Mouse (Mus musculus): ENCODE measurements around the gene Csf2rb2. TPM values are rescaled to one million over a fixed set of nuclear protein-coding genes. Genes with fewer than 3 reads are reported as not detected.
"Not testable (repeated sequence)": the region's sequence is repeated elsewhere in the genome, so short reads cannot be mapped to it uniquely, and the experiment has no call there.

Csf2rb2 gene
- polyA plus RNA-seq, 1 experiment: 3.1 TPM

DNA sequence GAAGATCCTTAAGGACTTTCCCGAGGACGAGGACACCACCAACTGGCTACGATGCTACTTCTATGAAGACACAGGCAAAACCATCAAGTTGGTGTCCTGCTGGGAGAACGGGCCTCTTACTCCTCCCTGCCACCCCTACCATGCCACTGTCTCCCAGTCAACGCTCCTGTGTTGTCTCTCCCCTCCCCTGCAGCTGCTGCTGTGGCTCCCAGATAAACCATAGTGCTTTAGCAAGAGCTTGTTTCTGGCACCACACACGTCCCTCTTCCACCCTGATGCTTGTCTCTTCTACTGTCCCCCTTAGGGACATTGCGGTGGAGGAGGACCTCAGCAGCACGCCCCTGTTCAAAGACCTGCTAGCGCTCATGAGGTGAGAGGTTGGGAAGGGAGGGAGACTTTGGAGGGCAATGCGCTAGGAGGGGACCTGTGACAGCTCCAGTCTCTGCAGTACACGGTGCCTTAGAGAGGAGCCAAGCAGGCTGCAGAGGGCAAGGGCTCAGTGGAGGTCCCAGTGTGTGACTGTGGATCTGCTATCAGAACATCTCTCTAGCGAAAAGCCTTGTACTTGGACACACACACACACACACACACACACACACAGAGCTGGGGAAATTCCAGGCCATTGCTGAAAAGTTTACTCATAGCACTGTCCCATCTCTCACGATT is 44.7 kb downstream of the Csf2rb2 start:
- no peak for DNase-seq (ENCODE audit: low read depth, low spot score)
- WGBS: 59% methylated on average over 13 of the region's 13 CpGs

- no peak for DNase-seq (ENCODE audit: low read depth, low spot score)
- WGBS: 66% methylated on average over 10 of the region's 10 CpGs
These were observed 47.2 kb downstream of the Csf2rb2 start for GRCm38 (mm10) chr15:78258246-78258865.

DNA sequence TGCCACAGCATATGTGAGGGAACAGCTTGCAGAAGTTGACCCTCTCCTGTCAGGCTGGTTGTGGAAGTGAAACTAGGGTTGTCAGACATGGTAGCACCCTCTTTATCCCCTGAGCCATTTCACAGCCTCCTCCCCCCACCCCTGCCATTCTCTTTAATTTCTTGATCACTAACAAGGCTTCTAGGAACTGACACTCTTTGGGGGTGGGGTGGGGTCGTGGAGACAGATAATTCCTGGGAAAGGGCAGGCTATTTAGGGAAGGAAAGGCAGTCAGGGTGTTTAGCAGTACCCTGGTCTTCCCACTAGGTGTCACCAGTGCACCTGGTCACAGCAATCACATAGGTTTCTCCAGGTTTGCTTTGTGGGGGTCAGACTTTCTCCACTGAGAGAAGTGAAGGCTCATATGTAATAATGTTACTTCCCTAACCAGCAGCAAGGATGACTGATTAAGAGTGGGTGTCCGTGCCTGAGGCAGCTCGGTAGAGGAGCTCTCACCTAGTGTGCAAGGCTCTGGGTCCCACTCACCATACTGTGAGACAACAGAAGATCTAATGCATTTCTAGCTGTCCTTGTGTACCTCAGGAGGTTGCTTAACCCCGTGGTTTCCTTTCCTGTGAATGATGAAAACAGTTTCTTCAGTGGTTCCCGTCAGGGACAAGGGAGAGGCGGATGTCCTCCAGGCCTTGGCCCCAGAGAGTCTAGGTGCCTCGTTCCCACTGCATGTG is 48.0 kb downstream of the Csf2rb2 start:
- 38% methylated on average over 7 of the region's 7 CpGs for WGBS

GRCm38 (mm10) chr15:78256602-78257259 is 48.8 kb downstream of the Csf2rb2 start:
- DNase-seq (ENCODE audit: low read depth, low spot score): not testable (repeated sequence)

More for the DNA sequence above, 48.0 kb downstream of the Csf2rb2 start:
- no peak for DNase-seq (ENCODE audit: low read depth, low spot score)

- WGBS: 29% methylated on average over 20 of the region's 20 CpGs
- no peak for DNase-seq (ENCODE audit: low read depth, low spot score)
These were observed 50.8 kb downstream of the Csf2rb2 start for GRCm38 (mm10) chr15:78254751-78255150.

DNA sequence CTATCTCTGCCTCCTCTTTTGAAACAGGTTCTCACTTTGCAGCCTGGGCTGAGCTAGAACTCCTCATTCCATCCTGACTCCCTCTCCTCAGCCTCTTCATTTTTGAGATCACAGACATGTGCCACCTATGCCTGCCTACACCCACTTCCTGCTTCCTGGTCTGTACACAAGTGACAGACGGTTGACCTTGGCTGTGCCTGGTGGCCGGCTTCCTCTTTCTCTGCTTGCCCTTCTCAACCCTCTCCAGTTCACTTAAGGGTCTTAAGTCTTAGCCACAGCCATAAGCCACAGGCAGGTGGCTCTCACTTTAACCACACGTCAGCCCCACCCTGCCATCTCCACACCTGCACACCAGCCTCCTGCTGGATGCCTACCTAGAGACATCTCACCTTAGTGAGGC is 57.1 kb downstream of the Csf2rb2 start:
- 26% methylated on average over 3 of the region's 3 CpGs for WGBS
- DNase-seq (ENCODE audit: low read depth, low spot score): no peak

GRCm38 (mm10) chr15:78247659-78248058 is 57.9 kb downstream of the Csf2rb2 start:
- no peak for DNase-seq (ENCODE audit: low read depth, low spot score)
- WGBS: 65% methylated on average over 2 of the region's 2 CpGs

DNA sequence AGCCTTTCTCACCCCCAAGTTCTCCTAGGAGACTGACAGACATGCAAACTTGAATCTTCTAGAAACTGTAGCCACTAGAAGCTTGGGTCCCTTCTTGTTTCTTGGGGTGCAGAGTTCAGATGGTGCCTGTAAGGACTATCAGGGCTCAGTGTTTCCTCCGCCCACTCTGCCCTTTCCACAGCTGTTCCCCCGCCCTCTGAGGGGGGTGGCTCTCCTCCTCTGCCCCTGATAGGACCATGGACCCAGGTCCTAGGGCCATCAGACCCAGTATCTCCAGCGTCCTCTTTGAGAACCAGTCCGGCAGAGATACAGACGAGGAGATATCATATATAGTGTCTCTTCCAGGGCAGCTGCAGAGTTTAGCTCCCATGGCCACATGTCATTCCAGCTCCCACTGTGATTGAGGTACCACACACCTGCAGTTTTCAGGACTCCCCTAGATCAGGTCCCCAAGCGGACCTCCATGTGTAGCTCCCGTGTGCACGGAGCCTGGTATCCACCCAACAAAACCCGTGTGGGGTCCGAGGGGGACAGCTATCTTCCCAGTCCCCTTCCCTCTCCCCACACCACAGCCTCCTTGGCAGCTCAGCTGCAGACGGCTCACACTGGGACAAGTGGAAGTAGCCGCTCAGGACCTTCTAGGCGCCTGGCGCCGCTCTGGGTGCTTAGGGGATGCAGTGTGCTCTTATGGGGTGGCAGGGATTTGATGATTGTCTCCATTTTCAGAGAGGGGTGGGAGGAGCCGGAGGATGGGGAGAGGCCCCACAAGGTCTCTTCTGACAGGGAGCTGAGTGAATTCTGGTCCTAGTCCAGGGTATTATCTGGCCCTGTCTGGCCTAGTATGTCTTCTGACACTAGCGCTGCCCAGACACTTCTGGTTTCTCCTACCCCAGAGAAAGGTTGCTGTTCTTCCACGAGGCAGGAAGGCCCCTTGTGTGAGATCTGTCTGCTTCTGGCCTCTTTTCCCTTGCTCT is 59.1 kb downstream of the Csf2rb2 start:
- WGBS: 71% methylated on average over 18 of the region's 18 CpGs
- DNase-seq (ENCODE audit: low read depth, low spot score): no peak

DNA sequence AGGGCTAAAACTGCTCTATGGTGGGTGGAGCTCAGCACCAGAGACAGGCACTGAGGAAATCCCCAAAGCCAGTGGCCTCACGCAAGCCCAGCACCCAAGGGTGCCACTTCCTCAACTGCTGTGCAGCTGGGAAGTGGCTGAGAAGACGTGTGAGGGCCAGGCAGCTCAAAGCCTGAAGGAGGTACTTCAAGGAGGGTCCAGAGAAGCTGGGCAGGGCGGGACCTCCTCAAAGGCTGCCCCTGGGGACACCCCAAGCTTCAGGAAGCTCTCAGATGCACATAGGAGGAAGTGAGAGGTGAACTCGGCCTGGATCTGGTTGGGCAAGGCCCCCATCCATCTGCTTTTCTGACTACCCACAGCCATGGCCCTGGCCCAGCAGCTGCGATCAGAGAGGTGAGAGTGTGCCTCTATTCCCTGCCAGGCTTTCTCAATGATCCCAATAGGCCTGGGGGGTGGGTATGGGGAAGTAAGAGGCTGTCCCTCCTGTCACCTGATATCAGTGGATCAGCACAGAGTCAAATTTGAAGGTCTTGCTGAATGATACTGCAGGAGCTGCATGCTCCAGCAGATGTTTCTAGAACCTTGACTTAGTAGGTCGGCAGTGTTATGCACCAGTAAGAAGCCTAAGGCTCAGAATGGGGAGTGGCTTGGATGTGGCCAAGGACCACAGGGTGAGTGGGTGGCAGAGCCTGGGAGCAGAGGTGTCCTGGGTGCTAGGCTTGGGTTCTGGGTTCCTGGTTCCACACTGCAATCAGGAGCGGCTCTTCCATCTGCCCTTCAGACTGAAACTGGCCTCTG is 60.6 kb downstream of the Csf2rb2 start, which contains the start of gene Ncf4:
Gene Ncf4, plus strand, starts transcription at position 107 of the 798 bp plus-strand sequence.
- 54% methylated on average over 7 of the region's 7 CpGs for WGBS
- no peak for DNase-seq (ENCODE audit: low read depth, low spot score)

- DNase-seq (ENCODE audit: low read depth, low spot score): no peak
- WGBS: 55% methylated on average over 6 of the region's 6 CpGs
These were observed 61.7 kb downstream of the Csf2rb2 start for GRCm38 (mm10) chr15:78243774-78244173.

DNA sequence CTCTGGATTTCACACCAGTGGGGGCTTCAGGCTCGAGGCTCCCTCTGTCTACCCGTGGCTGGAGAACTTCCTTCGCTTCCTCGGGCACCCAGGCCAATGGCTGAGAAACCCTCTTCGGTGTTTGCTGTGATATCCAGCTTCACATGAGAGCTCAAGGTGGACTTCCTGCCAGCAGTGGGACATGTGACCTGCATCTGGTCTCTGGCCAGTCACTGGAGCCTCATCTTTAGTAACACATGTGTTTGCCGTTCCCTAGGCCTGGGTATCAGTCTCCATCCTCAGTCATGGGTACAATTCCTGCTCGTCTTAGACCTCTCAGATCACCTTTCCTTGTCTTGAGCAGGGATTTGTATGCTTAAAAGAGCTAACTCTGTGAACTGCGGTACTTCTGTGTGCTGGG is 62.5 kb downstream of the Csf2rb2 start:
- DNase-seq (ENCODE audit: low read depth, low spot score): no peak
- WGBS: 77% methylated on average over 8 of the region's 8 CpGs

GRCm38 (mm10) chr15:78241335-78241734 is 64.2 kb downstream of the Csf2rb2 start:
- 42% methylated on average over 11 of the region's 11 CpGs for WGBS
- no peak for DNase-seq (ENCODE audit: low read depth, low spot score)

DNA sequence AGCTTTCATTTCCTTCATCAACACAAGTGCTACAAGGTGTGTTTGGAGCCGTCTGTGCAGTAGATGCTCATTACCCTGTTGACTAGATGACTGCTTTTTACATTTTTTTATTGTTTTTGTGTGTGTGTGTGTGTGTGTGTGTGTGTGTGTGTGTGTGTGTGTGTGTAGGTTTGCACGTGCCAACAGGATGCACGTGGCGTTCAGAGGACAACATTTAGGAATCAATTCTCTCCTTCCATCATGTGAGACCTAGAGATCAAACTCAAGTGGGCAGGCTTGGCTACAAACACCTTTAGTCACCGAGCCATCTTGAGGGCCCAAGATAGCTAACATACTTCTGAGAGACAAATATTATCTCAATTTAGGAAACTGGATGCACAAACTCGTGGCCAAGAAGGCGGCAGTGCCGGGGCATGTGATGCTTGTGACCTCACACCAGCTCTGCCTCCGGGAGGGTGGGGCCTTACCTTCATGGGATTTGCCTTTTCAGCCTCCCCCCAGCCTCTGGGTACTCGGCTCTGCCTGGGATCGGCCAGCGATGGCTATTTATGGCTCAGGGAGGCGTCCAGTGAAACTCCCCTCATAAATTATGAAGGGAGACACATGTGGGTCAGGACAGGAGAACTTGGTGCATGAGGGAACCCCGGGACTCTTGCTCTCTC is 65.4 kb downstream of the Csf2rb2 start:
- 44% methylated on average over 14 of the region's 14 CpGs for WGBS

GRCm38 (mm10) chr15:78239453-78239852 is 66.1 kb downstream of the Csf2rb2 start:
- WGBS: 23% methylated on average over 10 of the region's 10 CpGs
- peak; percentile 63 for DNase-seq (ENCODE audit: low read depth, low spot score)

More for the DNA sequence above, 65.4 kb downstream of the Csf2rb2 start:
- no peak for DNase-seq (ENCODE audit: low read depth, low spot score)

DNA sequence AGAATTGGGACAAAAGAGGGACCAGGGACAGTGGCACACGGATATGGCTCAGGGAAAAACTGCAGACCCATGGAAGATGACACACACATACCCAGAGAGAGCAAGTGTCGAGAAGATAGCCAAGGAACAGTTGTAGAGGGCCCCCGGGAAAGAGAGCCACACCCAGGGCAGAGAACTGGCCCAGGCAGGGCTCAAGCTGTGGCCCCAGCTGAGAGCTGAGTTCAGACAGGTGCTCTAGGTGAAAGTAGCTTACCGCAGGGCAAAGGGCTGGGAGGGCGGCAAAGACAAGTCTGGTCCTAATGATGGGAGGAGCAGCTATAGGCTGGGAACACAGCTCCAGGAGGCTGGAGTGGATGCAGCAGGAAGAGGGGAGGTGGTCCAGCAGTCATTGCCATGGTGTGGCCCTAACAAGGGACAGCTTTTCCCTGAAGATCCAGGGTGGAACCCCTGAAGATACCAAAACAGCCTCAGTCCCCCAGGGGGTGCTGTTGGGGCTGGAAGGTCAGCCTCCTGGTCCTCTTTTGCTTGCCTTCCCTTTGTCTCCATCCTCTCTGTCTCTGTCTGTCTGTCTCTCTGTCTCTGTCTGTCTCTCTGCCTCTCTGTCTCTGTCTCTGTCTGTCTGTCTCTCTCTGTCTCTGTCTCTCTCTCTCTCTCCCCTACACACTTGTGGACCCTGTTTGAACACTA is 70.6 kb downstream of the Csf2rb2 start:
- DNase-seq (ENCODE audit: low read depth, low spot score): no peak
- WGBS: 40% methylated on average over 5 of the region's 5 CpGs
